Mouse (Mus musculus): ENCODE results near the gene Ablim2. TPM values are rescaled to one million over a fixed set of nuclear protein-coding genes. Genes with fewer than 3 reads are reported as not detected.

Gene Ablim2
- total RNA-seq, 4 experiments from 2014 or later, result 4.4 to 21.5 (median 11.4) TPM

GRCm38 (mm10) chr5:35916666-35917065 is 159.0 kb downstream of the Ablim2 start:
- DNase-seq, result no peak

- DNase-seq, result no peak
Measured at GRCm38 (mm10) chr5:35918387-35918786, 160.7 kb downstream of the Ablim2 start.

GRCm38 (mm10) chr5:35920076-35920475 is 162.4 kb downstream of the Ablim2 start:
- no peak for DNase-seq

GRCm38 (mm10) chr5:35920557-35920956 is 162.9 kb downstream of the Ablim2 start:
- no peak for DNase-seq

- no peak for DNase-seq
Measured at GRCm38 (mm10) chr5:35921141-35921540, 163.5 kb downstream of the Ablim2 start.

- DNase-seq, result no peak
Measured at GRCm38 (mm10) chr5:35921595-35922254, 164.0 kb downstream of the Ablim2 start.

GRCm38 (mm10) chr5:35923448-35923847 is 165.8 kb downstream of the Ablim2 start:
- DNase-seq, result no peak

- DNase-seq, result no peak
Measured at GRCm38 (mm10) chr5:35925171-35925634, 167.5 kb downstream of the Ablim2 start.

GRCm38 (mm10) chr5:35926511-35926910 is 168.8 kb downstream of the Ablim2 start:
- DNase-seq, result no peak

- DNase-seq, result no peak
Measured at GRCm38 (mm10) chr5:35931296-35931695, 173.6 kb downstream of the Ablim2 start.

- no peak for DNase-seq
Measured at GRCm38 (mm10) chr5:35933059-35933458, 175.4 kb downstream of the Ablim2 start.

Other genes with a start within 250 kb of the Ablim2 start
- 1 to 10 TPM in 1 of 4 experiments, under 1 TPM in 2, not detected in 1; 0.67 to 2.2 (median 0.91) TPM for gene Cpz, start 232.2 kb upstream of the Ablim2 start, total RNA-seq (2022)
- 10 to 100 TPM in 1 of 4 experiments, 1 to 10 TPM in 3; 6.1 to 11.2 (median 7.7) TPM for gene Trmt44, start 182.8 kb upstream of the Ablim2 start, total RNA-seq (2022)
- 10 to 100 TPM; 56.2 to 98.7 (median 78.5) TPM for gene Acox3, start 174.8 kb upstream of the Ablim2 start, total RNA-seq (2022)
- 100 to 1,000 TPM in 1 of 4 experiments, 10 to 100 TPM in 3; 21.3 to 114 (median 48.7) TPM for gene Htra3, start 78.1 kb upstream of the Ablim2 start, total RNA-seq (2022)
- 10 to 100 TPM; 34.2 to 35.9 (median 35.1) TPM for gene Sh3tc1, start 17.9 kb upstream of the Ablim2 start, total RNA-seq (2022)
- gene Afap1, start 135.4 kb downstream of the Ablim2 start, total RNA-seq (2022), result 10 to 100 TPM; 15.9 to 32.3 (median 22.7) TPM